Mouse (Mus musculus): ENCODE measurements around the gene Itga4. TPM values are rescaled to one million over a fixed set of nuclear protein-coding genes. Genes with fewer than 3 reads are reported as not detected.

Gene Itga4
- 8.6 and 13.2 TPM in 2 replicates for polyA plus RNA-seq (2012; rRNA removed; ENCODE audit: low replicate concordance)

DNA sequence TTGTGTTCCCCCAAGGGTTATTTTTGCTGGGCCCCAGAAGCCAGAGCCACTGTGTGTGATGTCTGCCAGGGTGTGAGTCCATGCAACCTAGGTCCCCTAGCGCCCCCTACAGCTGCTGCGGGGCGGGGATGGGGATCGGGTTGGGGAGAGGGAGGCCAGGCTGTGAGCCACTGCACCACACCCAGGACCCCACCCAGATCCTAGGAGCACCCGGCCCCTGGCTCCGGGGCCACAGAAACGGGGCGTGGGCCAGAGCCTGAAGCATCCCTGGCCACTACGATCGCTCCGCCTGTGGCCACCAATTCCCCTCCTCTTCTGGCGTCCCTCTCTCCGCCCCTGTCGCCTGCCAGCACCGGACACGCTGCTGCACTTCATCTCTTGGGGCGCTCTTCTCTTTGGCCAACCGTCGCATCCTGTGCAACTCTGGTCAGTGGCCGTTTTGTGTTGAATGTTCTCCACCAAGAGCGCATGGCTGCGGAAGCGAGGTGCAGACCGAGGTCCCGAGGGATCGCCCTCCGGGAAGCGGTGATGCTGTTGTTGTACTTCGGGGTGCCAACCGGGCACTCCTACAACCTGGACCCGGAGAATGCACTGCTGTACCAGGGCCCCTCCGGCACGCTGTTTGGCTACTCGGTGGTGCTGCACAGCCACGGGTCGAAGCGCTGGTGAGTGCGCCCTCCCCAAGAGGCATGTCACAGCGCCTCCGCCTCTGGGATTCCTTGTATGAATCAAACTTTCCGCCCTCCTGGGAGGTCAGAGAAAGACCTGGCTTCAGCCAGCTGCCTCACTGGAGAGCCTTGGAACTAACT is at the start of gene Itga4:
TSS of gene Itga4 (plus strand) at position 235 of the 809 bp plus-strand sequence.

Other genes with a start within 250 kb of the Itga4 start
- gene Neurod1, start 201.3 kb downstream of the Itga4 start, polyA plus RNA-seq (2012; rRNA removed; ENCODE audit: low replicate concordance), result not detected in 2 replicates
- gene Cerkl, start 201.4 kb downstream of the Itga4 start, polyA plus RNA-seq (2012; rRNA removed; ENCODE audit: low replicate concordance), result 0.60 and 1.5 TPM in 2 replicates